Mouse (Mus musculus) heart, postnatal 36 days (tissue): Measurements from ENCODE around the gene Iqcn. TPM values are rescaled to one million over a fixed set of nuclear protein-coding genes. Genes with fewer than 3 reads are reported as not detected.

Experiments used
- DNase-seq, 2 experiments: peaks; one replicate each; pipeline ENCODE4 v3.0.0; 2021 to 2022
- intact Hi-C: fragments of 180-260 bp; cut with DNase I; formaldehyde crosslinking; loops from one replicate; pipeline ENCODE4 v1.15.1; 2025
- total RNA-seq, 2 experiments: library from RNA; stranded (reverse); gene quantifications; 2 replicates each; pipeline ENCODE4 v1.2.3; 2021

Iqcn gene
- total RNA-seq, 2 experiments from 2014 or later = 0.06 TPM; not detected in 1

DNA sequence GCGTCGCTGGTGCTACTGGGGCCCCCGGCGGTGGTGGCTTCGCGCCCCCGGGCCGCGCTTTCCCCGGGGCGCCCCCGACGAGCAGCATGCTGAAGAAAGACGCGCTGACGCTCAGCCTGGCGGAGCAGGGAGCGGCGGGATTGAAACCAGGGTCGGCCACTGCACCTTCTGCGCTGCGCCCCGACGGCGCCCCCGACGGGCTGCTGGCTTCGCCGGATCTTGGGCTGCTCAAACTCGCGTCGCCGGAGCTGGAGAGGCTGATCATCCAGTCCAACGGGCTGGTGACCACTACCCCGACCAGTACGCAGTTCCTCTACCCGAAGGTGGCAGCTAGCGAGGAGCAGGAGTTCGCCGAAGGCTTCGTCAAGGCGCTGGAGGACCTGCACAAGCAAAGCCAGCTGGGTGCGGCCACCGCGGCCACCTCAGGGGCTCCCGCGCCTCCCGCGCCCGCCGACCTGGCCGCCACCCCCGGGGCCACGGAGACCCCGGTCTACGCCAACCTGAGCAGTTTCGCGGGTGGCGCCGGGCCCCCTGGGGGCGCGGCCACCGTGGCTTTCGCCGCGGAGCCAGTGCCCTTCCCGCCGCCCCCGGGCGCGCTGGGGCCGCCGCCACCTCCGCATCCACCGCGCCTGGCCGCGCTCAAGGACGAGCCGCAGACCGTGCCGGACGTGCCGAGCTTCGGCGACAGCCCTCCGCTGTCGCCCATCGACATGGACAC is 4.0 kb upstream of the Iqcn start:
- peak in 1 of 2 experiments; percentile 84 for DNase-seq
- intact Hi-C loops = no loop called here

DNA sequence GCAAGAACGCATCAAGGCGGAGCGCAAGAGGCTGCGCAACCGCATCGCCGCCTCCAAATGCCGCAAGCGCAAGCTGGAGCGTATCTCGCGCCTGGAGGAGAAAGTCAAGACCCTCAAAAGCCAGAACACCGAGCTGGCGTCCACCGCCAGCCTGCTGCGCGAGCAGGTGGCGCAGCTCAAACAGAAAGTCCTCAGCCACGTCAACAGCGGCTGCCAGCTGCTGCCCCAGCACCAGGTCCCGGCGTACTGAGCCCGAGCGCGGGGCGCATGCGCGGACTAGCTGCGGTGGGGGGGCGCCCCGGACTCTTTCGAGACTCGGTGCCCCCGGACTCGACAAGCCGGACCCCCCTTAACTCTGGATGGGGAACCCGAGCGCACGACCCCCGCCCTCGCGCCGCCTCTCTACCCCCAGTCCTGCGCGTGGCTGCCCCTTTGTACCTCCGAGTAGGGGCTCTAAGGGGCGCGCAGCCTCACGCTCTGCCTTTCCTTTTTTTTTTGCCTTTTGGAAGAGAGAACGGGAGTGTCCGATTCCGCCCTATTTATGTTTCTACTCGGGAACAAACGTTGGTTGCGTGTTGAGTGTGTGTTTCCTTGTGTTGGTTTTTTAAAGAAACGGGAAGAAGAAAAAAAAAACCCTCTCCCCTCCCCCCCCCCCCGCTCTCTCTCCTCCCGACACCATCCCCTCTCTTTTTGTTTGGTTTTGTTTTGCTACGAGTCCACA is 3.3 kb upstream of the Iqcn start:
- intact Hi-C loops = loop anchor here (1.0 kb wide), 1 partner anchor 70 kb away; no protein-coding TSS in a partner anchor
- peak; percentile 82 to 88 for DNase-seq

DNA sequence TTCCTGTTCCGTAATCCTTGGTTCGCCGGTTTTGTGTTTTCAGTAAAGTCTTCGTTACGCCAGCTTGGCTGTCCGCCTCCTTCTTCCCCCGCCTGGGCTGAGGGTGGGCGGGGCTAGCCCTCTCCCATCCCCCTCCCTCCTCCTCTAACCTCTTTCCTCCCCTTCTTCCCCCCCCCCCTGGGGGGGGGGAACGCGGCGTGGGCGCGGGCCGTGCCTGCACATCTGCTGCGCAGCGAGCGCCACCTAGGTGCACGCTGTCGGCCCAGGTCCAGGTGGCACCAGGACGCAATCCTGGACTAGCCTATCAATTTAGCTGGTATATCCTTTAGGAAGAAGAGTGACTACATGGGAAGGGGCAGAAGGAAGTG is 2.7 kb upstream of the Iqcn start:
- intact Hi-C loops = loop anchor here (1.0 kb wide), 1 partner anchor 70 kb away; no protein-coding TSS in a partner anchor
- DNase-seq = peak; percentile 87 to 89

DNA sequence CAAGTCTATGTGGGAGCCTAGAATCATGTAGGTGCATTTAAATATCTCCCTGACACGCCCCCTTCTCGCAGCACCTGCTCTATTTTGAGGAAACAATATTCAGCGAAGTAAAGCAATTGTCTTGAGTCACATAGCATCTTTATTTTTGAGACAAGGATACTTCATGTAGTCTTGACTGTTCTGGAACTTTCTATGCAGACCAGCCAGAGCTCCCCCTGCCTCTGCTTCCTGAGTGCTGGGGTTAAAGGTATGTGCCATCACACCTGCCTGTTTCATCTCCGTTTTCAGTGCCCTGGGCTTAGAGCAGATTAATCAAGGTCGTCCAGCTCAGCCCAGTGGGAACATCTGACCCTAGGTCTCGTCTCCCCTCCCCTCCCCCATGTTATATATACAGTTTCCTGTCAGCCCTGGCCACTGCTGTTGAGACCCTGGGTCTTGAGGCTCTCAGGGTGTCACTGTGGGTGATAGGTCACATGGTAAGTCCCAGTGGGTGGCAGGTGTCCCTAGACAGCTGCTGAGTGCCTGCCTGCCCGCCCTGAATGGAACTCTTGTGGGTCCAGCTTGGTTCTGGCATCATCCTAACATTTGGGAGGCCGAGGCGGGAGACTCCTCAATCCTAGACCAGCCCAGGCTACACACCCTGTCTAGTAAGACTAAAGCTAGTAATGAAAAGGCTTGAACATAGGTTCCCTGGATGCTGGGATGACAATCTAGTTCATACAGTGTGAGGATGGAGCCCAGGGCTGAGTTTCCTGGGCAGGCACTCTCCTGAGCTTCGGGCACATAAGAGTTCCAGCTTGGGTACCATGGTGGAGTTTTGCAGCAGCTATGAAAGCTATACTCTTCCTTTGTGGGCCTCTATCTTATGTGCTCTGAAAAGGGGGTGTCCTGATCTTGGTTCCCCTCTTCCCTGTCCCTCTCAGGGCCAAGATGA is 1.9 kb upstream of the Iqcn start:
- intact Hi-C loops = no loop called here
- DNase-seq = no peak

DNA sequence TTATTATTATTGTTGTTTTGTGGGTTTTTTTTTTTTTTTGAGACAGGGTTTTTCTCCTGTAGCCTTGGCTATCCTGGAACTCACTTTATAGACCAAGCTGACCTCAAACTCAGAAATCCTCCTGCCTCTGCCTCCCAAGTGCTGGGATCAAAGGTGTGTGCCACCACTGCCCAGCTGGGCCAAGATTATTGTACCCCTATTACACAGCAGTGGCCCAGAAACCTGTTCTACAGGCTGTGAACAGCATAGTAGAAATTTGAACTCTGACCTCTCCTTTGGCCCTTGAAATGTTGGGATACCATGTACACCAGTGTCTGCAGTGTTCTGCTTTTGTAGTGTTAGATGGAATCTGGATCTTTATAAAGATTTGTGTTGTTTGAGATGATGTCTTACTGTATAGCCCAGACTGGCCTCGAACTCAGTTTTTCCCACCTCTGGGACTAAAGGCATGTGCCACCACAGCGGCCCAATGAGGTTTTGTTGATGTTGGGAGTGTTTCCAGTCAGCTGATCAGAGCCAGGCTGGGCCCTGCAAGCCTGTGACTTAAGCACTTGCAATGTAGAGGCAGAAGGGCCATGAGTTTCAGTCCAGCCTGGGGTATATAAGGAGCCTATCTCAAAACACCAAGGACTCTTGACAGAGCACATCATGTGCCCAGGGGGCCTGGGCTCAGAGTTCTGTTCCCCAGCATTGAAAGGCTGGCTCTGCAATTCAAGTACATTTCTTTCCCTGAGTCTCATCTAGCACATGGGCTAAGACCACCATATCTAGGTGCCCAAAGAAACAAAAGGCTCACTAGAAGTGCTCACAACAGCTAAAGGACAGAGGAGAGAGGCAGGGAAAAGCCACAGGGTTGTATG is 1.0 kb upstream of the Iqcn start:
- intact Hi-C loops = no loop called here
- DNase-seq = peak in 1 of 2 experiments; percentile 24

DNA sequence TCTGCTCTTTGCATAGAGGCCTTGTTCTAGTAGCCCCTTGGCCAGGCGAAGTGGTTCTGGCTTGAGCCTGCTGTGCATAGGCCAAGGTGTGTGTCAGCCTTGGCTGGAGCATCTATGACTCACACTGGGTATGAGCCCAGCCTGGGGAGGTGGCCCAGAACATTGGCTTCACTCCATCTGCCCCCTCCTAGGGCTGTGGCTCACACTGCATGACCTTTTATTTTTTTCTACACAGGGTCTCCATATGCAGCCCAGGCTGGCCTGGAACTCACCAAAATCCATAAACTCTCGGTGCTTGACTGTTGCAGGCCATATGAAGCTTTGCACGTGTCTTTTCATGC is 445 bp upstream of the Iqcn start:
- intact Hi-C loops = no loop called here

DNA sequence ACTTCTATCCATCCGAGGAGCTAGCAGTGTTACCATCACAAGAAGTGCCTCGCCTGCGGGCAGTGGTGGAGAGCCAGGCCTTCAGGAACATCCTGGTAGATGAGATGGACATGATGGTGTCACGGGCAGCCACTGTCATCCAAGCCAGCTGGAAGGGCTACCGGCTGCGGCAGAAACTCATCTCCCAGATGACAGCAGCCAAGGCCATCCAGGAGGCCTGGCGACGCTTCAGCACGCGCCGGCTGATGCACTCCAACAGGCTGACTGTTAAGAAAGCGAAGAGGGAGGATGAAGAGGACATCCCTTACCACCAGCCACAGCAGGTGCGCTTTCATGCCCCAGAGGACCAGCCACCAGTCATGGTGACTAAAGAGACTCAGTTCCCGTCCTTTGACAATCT is 5.0 kb downstream of the Iqcn start:
- intact Hi-C loops = no loop called here
- DNase-seq = no peak

More for the DNA sequence above, 445 bp upstream of the Iqcn start:
- peak; percentile 80 to 89 for DNase-seq

DNA sequence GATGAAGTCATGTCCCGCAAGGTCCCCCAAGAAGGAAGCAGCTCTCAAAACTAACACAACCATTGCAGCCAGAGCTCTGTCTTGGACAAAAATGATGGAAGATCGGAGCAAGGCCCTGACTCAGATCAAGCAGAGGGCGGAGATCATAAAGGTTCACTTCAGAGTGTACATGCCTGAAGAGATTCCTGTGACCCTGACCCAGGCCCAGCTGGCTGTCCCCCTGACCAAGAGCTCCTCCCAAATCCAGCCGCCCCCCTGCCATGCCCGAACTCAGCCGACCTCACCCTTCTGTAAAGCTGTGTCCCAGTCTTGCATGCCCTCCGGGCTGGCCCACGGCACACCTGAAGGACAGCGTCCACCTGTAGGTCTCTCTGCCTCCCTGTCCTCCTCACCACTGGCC is 6.5 kb downstream of the Iqcn start:
- no peak for DNase-seq
- intact Hi-C loops = no loop called here

DNA sequence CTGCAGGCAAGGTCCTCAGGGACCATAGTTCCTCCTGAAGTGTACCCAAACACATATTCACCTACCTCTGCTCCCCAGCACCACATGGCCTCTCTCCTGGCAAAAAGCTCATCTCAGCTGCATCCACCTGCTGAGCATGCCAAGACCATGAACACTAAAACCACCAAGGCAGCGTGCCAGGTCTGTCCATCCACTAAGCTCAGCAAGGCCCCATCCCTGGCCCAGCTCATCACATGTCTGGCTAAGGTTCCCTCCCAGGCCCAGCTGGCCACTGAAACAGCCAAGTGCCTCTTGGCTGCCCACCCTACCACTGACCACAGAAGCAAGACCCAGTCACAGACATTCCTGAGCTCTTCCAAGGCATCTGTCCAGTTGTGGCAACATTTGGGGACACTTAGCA is 7.0 kb downstream of the Iqcn start:
- intact Hi-C loops = no loop called here
- DNase-seq = peak; percentile 26 to 42

DNA sequence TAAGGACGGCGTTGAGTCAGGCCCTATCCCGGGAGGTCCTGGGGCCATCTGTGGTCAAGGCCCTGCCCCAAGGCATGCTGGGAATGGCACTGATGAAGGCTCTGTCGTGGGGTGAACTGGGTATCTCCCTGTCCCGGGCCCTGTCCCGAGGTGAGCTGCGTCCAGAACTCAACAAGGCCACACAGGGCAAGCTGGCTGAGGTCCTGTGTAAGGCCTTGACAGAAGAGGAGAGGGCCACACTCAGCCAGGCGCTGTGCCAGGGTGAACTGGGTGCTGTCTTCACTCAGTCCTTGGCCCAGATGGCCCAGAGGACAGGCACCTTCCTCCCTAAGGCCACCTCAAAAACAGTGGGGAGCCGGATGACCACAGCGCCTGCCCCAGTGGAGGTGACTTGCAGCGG is 7.8 kb downstream of the Iqcn start:
- intact Hi-C loops = no loop called here

DNA sequence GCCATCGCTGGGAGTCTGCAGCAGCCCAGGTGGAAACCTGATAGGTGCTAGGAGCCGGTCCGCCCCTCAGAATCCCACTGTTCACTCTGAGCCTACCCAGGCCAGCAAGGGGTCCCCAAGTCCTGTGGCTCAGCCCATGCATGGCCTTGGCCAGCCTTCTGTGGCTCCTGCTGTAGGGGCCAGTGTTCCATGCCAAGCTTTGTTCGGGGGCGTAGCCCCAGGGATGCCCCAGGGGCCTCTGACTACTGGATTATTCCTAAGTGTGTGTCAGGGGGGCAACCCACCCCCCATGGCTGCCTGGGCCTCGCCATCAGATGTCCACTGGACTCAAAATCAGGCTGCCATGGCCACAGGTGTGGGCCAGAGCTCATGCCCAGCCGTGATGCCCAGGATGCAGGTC is 10.7 kb downstream of the Iqcn start:
- no peak for DNase-seq
- intact Hi-C loops = no loop called here

More for the DNA sequence above, 7.8 kb downstream of the Iqcn start:
- no peak for DNase-seq

DNA sequence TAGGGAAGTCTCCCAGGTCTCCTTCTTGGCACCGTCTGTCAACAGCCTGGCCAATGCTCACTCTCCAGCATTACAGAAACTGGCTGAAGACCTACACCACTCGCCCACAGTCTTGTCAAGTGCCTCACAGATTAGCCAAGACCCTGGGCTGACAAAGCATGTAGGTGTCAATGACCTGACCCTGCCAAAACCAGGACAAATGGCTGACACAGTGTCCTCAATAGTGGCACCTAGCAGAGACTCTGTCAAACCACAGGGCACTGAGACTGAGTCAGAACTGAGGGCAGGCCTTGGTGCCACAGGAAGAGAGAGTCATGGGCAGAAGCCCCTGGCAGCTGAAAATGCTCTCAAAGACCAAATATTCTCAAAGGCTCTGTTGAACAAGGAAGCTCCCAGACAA is 11.8 kb downstream of the Iqcn start:
- no peak for DNase-seq
- intact Hi-C loops = no loop called here

DNA sequence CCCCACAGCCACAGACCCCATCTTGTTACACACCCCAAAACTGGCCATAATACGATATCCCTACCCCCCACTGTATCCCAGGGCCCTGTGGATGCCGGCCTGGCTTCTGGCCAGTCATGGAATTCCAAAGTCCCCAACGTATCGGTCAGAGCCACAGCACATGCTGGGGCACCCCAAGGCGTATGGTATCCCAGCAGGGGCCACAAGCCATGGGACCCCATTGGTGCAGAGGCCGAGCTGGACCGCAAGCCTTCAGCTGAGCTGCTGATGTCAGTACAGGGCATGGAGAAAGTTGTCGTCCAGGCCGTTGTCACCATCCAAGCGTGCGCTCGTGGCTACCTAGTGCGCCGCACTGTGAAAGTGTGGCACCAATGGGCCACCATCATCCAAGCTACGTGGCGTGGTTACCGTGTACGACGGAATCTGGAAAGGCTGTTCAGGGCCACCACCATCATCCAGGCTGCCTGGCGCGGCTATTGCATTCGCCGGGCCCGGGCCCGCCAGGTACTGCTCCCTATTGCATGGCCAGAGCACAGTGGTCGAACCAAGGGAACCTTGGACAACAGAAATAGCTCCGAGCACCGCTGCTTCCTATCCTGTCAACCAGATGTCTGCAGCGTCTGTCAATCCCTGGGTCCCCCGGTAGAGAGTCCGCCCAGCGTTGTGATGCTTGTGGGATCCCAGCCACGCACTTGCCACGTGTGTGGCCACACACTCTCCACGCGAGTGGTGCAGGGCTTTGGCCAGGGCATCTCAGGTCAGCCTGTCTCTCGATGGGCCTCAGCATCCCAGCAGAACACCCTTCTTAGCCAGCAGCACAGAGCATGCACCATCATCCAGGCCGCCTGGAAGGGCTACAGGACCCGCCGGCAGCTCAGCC is 13.5 kb downstream of the Iqcn start:
- intact Hi-C loops = no loop called here
- no peak for DNase-seq

DNA sequence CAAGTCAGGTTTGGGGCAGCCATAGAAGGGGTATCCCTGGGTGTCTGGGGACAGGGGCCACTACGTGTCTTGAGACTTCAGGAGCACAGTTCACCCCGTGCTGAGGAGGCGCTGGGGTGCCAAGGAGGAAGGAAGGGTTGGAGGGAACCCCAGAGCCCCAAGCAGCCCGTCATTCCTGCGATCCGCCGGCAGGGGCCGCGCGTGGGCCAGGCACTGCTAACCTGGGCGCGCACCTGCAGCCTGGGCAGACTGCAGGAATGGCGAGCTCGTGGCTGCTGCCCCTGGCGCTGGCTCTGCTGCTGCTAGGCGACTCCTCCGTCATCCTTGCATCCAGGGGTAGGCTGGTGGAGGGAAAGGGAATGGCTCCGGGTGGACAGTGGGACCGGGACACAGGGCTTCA is 15.0 kb downstream of the Iqcn start, which contains the start of gene Gm3336:
Gene Gm3336, plus strand, starts transcription at position 247 of the 400 bp plus-strand sequence.
- intact Hi-C loops = loop anchor here (1.0 kb wide), 1 partner anchor 126 kb away; no protein-coding TSS in a partner anchor
- DNase-seq = peak; percentile 62 to 71

DNA sequence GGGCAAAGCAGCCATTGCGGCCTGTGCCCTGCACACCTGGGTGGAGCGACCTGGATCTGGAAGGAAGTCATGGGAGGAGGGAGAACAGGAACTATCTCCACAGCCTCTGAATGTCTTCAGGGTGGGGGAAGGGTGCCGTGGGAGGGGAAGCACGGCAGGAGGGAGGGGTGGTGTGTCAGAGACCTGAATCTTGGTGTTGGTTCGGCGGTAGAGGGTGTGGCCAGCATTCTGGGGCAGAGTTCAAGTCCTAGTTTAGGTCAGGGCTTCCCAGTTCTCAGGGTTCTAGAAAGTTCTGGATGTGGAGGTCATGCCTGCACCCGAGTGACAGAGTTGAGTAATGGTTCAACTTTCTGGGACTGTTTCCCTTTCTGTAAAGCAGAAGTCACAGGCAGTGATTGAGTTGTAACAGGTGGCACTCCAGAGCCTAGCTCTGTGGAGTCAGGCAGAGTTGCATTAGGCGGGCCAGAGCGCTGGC is 16.6 kb downstream of the Iqcn start:
- peak in 1 of 2 experiments; percentile 26 for DNase-seq
- intact Hi-C loops = loop anchor here (1.0 to 5.0 kb wide), 4 partner anchors 32 to 121 kb away; no protein-coding TSS in a partner anchor

DNA sequence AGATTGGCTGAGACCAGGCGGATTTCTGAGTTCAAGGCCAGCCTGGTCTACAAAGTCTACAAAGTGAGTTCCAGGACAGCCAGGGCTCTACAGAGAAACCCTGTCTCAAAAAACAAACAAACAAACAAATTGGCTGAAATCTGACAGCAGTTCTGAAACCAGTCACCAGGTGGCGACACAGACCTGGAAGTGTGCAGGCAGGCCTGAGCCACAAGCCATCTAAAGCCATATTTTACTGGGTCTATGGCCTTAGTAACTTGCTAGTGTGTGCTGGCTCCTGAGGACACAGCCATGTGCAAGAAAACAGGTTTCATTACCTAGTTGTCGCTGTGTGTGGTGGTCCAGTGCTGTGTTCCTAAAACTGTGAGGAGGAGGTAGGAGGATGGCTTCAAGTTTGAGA is 17.5 kb downstream of the Iqcn start:
- intact Hi-C loops = loop anchor here (1.0 to 5.0 kb wide), 4 partner anchors 32 to 121 kb away; no protein-coding TSS in a partner anchor
- DNase-seq = peak; percentile 88 to 92

DNA sequence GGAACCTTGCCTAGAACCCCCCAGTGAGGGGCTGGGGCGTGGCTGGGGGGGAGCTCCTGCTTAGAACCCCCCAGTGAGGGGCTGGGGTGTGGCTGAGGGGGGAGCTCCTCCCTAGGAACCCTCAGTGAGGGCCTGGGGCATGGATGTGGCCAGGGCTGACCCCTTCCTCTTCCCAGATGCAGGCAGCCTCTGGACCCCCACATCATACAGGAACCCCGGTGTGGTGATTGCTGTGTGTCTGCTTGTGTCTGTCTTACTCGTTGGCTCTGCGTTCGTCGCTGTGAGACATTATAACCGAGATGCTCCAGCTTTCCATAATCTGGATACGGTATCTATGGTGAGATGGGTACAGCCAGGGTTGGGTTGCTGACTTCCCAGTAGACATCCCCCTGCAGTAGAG is 18.3 kb downstream of the Iqcn start:
- intact Hi-C loops = loop anchor here (5.0 kb wide), 1 partner anchor 101 kb away; no protein-coding TSS in a partner anchor
- no peak for DNase-seq

DNA sequence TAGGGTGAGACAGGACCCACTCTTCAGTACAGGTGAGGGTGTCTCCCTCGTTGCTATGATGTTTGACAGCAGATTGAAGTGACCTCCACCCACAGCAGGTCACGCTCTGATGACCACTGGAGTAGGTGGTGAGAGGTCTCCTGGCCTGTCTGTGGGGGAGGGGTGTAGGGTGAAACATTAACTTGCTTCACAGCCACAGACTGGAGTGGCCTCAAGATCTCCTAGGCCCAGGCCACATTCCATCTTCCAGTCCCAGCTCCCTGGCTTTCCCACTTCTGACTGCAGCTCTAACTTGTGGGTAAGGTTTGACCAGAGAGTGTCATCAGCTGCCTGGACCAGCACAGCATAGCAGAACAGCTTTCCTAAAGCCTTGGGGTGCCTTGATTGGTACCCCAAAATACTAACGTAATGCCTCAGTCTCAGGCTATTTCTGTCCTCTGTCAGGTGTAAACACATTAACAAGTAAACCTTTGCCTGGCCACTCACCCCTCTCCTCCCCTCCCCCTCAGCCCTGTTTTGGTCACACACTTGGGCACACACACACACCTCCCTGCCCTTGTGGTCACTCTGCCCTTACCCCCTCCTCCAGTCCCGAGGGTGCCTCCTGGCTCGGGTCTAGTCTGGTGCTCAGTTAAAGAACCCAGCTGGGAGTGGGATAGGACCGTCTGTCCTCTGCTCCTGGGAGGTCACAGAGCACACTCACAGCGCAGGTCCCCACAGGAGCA is 20.4 kb downstream of the Iqcn start, which contains the start of gene Pde4c:
Gene Pde4c, plus strand, starts transcription at position 235 of the 725 bp plus-strand sequence.
- intact Hi-C loops = loop anchor here (5.0 kb wide), 1 partner anchor 99 kb away; no protein-coding TSS in a partner anchor
- DNase-seq = no peak
